Comparison of ENCODE assay signal across 7 mouse cellular contexts in genomic region chr4:114648532-114649074, GRCm38 (mm10).
DNase-seq lines count a peak whose midpoint lies in the region; ATAC-seq and TF ChIP-seq lines count a peak whose summit lies in the region.

No protein-coding gene starts in this region.

- H3K4me2 ChIP-seq in hindbrain, embryonic 12.5 days (replicated peaks): peak overlapping the region; percentile 38
- H3K4me2 ChIP-seq in midbrain, embryonic 12.5 days (replicated peaks): no peak overlapping the region; the same call in 1 of the 2 replicates

- no peak for TF ChIP-seq EP300 in ES-Bruce4 (IDR thresholded peaks at IDR 0.05; ENCODE audit: insufficient read depth, low read depth, low read length)

- TF ChIP-seq POLR2A in ES-Bruce4 (IDR thresholded peaks at IDR 0.05; ENCODE audit: insufficient read depth, low read length): no peak

- H3K9ac ChIP-seq in ES-Bruce4 (ENCODE audit: low read depth, poor library complexity, severe bottlenecking): peak overlapping the region; percentile 40; the same call in 1 of the 2 replicates
- peak overlapping the region; percentile 41; the same call in 1 of the 2 replicates for H3K9ac ChIP-seq in hindbrain, embryonic 12.5 days
- no peak overlapping the region for H3K9ac ChIP-seq in midbrain, embryonic 12.5 days (replicated peaks)

- 10% methylated on average over 28 of the region's 28 CpGs for WGBS in hindbrain, embryonic 12.5 days
- 10% methylated on average over 28 of the region's 28 CpGs for WGBS in midbrain, embryonic 12.5 days

- no peak for TF ChIP-seq CTCF in ES-Bruce4 (IDR thresholded peaks at IDR 0.05; ENCODE audit: low read depth, low read length)

- DNase-seq in WW6 (ENCODE audit: low read depth, low spot score): peak; percentile 16
- no peak for DNase-seq in right cerebral cortex, postnatal 36 days (ENCODE audit: low spot score in 2 of 2)
- DNase-seq in right cerebral cortex, postnatal 10 days (ENCODE audit: low spot score in 2 of 2): no peak

- peaks cover 1% of the 10 kb centered on the region for H3K4me1 ChIP-seq in ES-Bruce4 (ENCODE audit: control insufficient read depth, insufficient read depth, low read length)
- peaks cover 12% of the 10 kb centered on the region for H3K4me1 ChIP-seq in hindbrain, embryonic 12.5 days
- H3K4me1 ChIP-seq in midbrain, embryonic 12.5 days: peaks cover 4% of the 10 kb centered on the region

- H3K27me3 ChIP-seq in ES-Bruce4 (ENCODE audit: control insufficient read depth, insufficient read depth, low read length, poor library complexity, severe bottlenecking): peaks cover 2% of the 10 kb centered on the region; the same call in 1 of the 2 replicates
- peaks cover 42% of the 10 kb centered on the region for H3K27me3 ChIP-seq in hindbrain, embryonic 12.5 days
- peaks cover 33% of the 10 kb centered on the region for H3K27me3 ChIP-seq in midbrain, embryonic 12.5 days

- no peak overlapping the region for H3K27ac ChIP-seq in ES-Bruce4 (ENCODE audit: insufficient read depth, low read length)
- no peak overlapping the region for H3K27ac ChIP-seq in hindbrain, embryonic 12.5 days
- H3K27ac ChIP-seq in midbrain, embryonic 12.5 days (replicated peaks): no peak overlapping the region

- no peaks in the 10 kb centered on the region for H3K9me3 ChIP-seq in ES-Bruce4 (replicated peaks; ENCODE audit: control insufficient read depth, insufficient read depth, low read length, poor library complexity, severe bottlenecking)
- H3K9me3 ChIP-seq in hindbrain, embryonic 12.5 days (replicated peaks): no peaks in the 10 kb centered on the region
- no peaks in the 10 kb centered on the region for H3K9me3 ChIP-seq in midbrain, embryonic 12.5 days

- H3K36me3 ChIP-seq in ES-Bruce4 (ENCODE audit: control insufficient read depth, insufficient read depth, low read length, poor library complexity, severe bottlenecking): no peaks in the 10 kb centered on the region
- H3K36me3 ChIP-seq in hindbrain, embryonic 12.5 days: no peaks in the 10 kb centered on the region
- no peaks in the 10 kb centered on the region for H3K36me3 ChIP-seq in midbrain, embryonic 12.5 days

- ATAC-seq in hindbrain, embryonic 12.5 days (ENCODE audit: low FRiP score): peak; percentile 10; the same call in 1 of the 2 replicates
- peak; percentile 36; the same call in 1 of the 2 replicates for ATAC-seq in midbrain, embryonic 12.5 days (ENCODE audit: low FRiP score, low read depth)
- ATAC-seq in activated CD4-positive, CD25-positive, alpha-beta regulatory T cell, adult 4 months: no peak

- peak overlapping the region; percentile 41 for H3K4me3 ChIP-seq in ES-Bruce4 (ENCODE audit: low read depth, low read length)
- peak overlapping the region; percentile 8; the same call in 1 of the 2 replicates for H3K4me3 ChIP-seq in hindbrain, embryonic 12.5 days
- H3K4me3 ChIP-seq in midbrain, embryonic 12.5 days: no peak overlapping the region
